Mouse (Mus musculus): ENCODE measurements at regions not wholly inside any gene's neighbourhood (a gene's known extent, or its start where the extent isn't known, plus 50 kb on each side); places are given as distances from the start of the nearest gene placed in this dataset.
A peak's percentile ranks its signal among the peaks of the same experiment; 100 is the strongest.
"Not testable (repeated sequence)": the region's sequence is repeated elsewhere in the genome, so short reads cannot be mapped to it uniquely, and the experiment has no call there.

- WGBS, result 89% methylated on average over 5 of the region's 5 CpGs
- Histone ChIP-seq H3K4me1 (ENCODE audit: control insufficient read depth, insufficient read depth, low read length) (no peaks in the 10 kb centered on the region), H3K36me3 (ENCODE audit: control insufficient read depth, insufficient read depth, low read length) (no peaks in the 10 kb centered on the region), H3K27ac (ENCODE audit: low read depth, low read length) (no peak overlapping the region), H3K9me3 (ENCODE audit: control insufficient read depth, low read length) (no peaks in the 10 kb centered on the region), H3K4me3 (ENCODE audit: low read depth, low read length) (no peak overlapping the region), H3K27me3 (ENCODE audit: control insufficient read depth, insufficient read depth, low read length) (no peaks in the 10 kb centered on the region), H3K9ac (ENCODE audit: low read length) (no peak overlapping the region), H3K4me2 (no peak overlapping the region)
- DNase-seq (ENCODE audit: low spot score, missing footprints) (no peak), ATAC-seq (ENCODE audit: low FRiP score) (no peak)
Observed at GRCm38 (mm10) chr12:106327351-106327750, 317.3 kb downstream of the Vrk1 start.

- 82% methylated on average over 9 of the region's 9 CpGs for WGBS
- Histone ChIP-seq H3K27ac (ENCODE audit: low read depth, low read length) (no peak overlapping the region), H3K36me3 (ENCODE audit: control insufficient read depth, insufficient read depth, low read length) (no peaks in the 10 kb centered on the region), H3K4me1 (ENCODE audit: control insufficient read depth, insufficient read depth, low read length) (no peaks in the 10 kb centered on the region), H3K27me3 (ENCODE audit: control insufficient read depth, insufficient read depth, low read length) (no peaks in the 10 kb centered on the region), H3K9me3 (ENCODE audit: control insufficient read depth, low read length) (no peaks in the 10 kb centered on the region), H3K4me2 (no peak overlapping the region), H3K9ac (ENCODE audit: low read length) (no peak overlapping the region), H3K4me3 (ENCODE audit: low read depth, low read length) (no peak overlapping the region)
- DNase-seq (ENCODE audit: low spot score, missing footprints), result no peak
- no peak for ATAC-seq (ENCODE audit: low FRiP score)
Observed at GRCm38 (mm10) chr12:106357867-106358266, 347.8 kb downstream of the Vrk1 start.

GRCm38 (mm10) chr12:106361646-106362045 lies 351.6 kb downstream of the Vrk1 start:
- DNase-seq (ENCODE audit: low spot score, missing footprints); H3K4me2 ChIP-seq; H3K9me3 ChIP-seq (ENCODE audit: control insufficient read depth, low read length); H3K9ac ChIP-seq (ENCODE audit: low read length); H3K27me3 ChIP-seq (ENCODE audit: control insufficient read depth, insufficient read depth, low read length); H3K27ac ChIP-seq (ENCODE audit: low read depth, low read length); H3K36me3 ChIP-seq (ENCODE audit: control insufficient read depth, insufficient read depth, low read length); H3K4me1 ChIP-seq (ENCODE audit: control insufficient read depth, insufficient read depth, low read length); H3K4me3 ChIP-seq (ENCODE audit: low read depth, low read length); ATAC-seq (ENCODE audit: low FRiP score): not testable (repeated sequence)
- WGBS, result 91% methylated on average over 7 of the region's 7 CpGs

- H3K9me3 ChIP-seq (ENCODE audit: control insufficient read depth, low read length), result no peaks in the 10 kb centered on the region
- H3K9ac ChIP-seq (ENCODE audit: low read length), result no peak overlapping the region
- no peak overlapping the region for H3K27ac ChIP-seq (ENCODE audit: low read depth, low read length)
- no peaks in the 10 kb centered on the region for H3K27me3 ChIP-seq (ENCODE audit: control insufficient read depth, insufficient read depth, low read length)
- H3K4me1 ChIP-seq (ENCODE audit: control insufficient read depth, insufficient read depth, low read length), result peaks cover 7% of the 10 kb centered on the region
- no peak overlapping the region for H3K4me2 ChIP-seq
- H3K36me3 ChIP-seq (ENCODE audit: control insufficient read depth, insufficient read depth, low read length), result no peaks in the 10 kb centered on the region
- H3K4me3 ChIP-seq (ENCODE audit: low read depth, low read length), result no peak overlapping the region
- DNase-seq (ENCODE audit: low spot score, missing footprints) (no peak), ATAC-seq (ENCODE audit: low FRiP score) (no peak)
- 74% methylated on average over 12 of the region's 12 CpGs for WGBS
Observed at GRCm38 (mm10) chr12:106374840-106375375, 364.9 kb downstream of the Vrk1 start.

GRCm38 (mm10) chr12:106375886-106376285 lies 365.9 kb downstream of the Vrk1 start:
- Histone ChIP-seq H3K36me3 (ENCODE audit: control insufficient read depth, insufficient read depth, low read length) (no peaks in the 10 kb centered on the region), H3K27me3 (ENCODE audit: control insufficient read depth, insufficient read depth, low read length) (no peaks in the 10 kb centered on the region), H3K9me3 (ENCODE audit: control insufficient read depth, low read length) (no peaks in the 10 kb centered on the region), H3K27ac (ENCODE audit: low read depth, low read length) (no peak overlapping the region), H3K4me3 (ENCODE audit: low read depth, low read length) (no peak overlapping the region), H3K4me1 (ENCODE audit: control insufficient read depth, insufficient read depth, low read length) (peaks cover 7% of the 10 kb centered on the region), H3K9ac (ENCODE audit: low read length) (no peak overlapping the region), H3K4me2 (no peak overlapping the region)
- DNase-seq (ENCODE audit: low spot score, missing footprints), result no peak
- no peak for ATAC-seq (ENCODE audit: low FRiP score)
- WGBS, result 93% methylated on average over 13 of the region's 13 CpGs

GRCm38 (mm10) chr12:106376783-106377182 lies 366.8 kb downstream of the Vrk1 start:
- H3K4me1 ChIP-seq (ENCODE audit: control insufficient read depth, insufficient read depth, low read length), result peaks cover 7% of the 10 kb centered on the region
- no peaks in the 10 kb centered on the region for H3K9me3 ChIP-seq (ENCODE audit: control insufficient read depth, low read length)
- no peak overlapping the region for H3K9ac ChIP-seq (ENCODE audit: low read length)
- no peak overlapping the region; the same call in 1 of the 2 replicates for H3K27ac ChIP-seq (ENCODE audit: low read depth, low read length)
- no peaks in the 10 kb centered on the region for H3K36me3 ChIP-seq (ENCODE audit: control insufficient read depth, insufficient read depth, low read length)
- no peak overlapping the region for H3K4me3 ChIP-seq (ENCODE audit: low read depth, low read length)
- ATAC-seq (ENCODE audit: low FRiP score) (no peak), DNase-seq (ENCODE audit: low spot score, missing footprints) (no peak)
- 85% methylated on average over 12 of the region's 12 CpGs for WGBS
- H3K4me2 ChIP-seq, result no peak overlapping the region
- H3K27me3 ChIP-seq (ENCODE audit: control insufficient read depth, insufficient read depth, low read length), result no peaks in the 10 kb centered on the region

GRCm38 (mm10) chr12:106377281-106377680 lies 367.3 kb downstream of the Vrk1 start:
- no peak overlapping the region for H3K4me3 ChIP-seq (ENCODE audit: low read depth, low read length)
- no peak overlapping the region for H3K9ac ChIP-seq (ENCODE audit: low read length)
- H3K4me2 ChIP-seq, result no peak overlapping the region
- ATAC-seq (ENCODE audit: low FRiP score) (no peak), DNase-seq (ENCODE audit: low spot score, missing footprints) (no peak)
- no peaks in the 10 kb centered on the region for H3K9me3 ChIP-seq (ENCODE audit: control insufficient read depth, low read length)
- H3K4me1 ChIP-seq (ENCODE audit: control insufficient read depth, insufficient read depth, low read length), result peaks cover 7% of the 10 kb centered on the region
- no peaks in the 10 kb centered on the region for H3K36me3 ChIP-seq (ENCODE audit: control insufficient read depth, insufficient read depth, low read length)
- no peak overlapping the region for H3K27ac ChIP-seq (ENCODE audit: low read depth, low read length)
- 90% methylated on average over 1 of the region's 1 CpGs for WGBS
- H3K27me3 ChIP-seq (ENCODE audit: control insufficient read depth, insufficient read depth, low read length), result no peaks in the 10 kb centered on the region

GRCm38 (mm10) chr12:106377761-106378160 lies 367.7 kb downstream of the Vrk1 start:
- Histone ChIP-seq H3K4me1 (ENCODE audit: control insufficient read depth, insufficient read depth, low read length) (peaks cover 7% of the 10 kb centered on the region), H3K36me3 (ENCODE audit: control insufficient read depth, insufficient read depth, low read length) (no peaks in the 10 kb centered on the region), H3K4me3 (ENCODE audit: low read depth, low read length) (no peak overlapping the region), H3K9ac (ENCODE audit: low read length) (no peak overlapping the region), H3K27me3 (ENCODE audit: control insufficient read depth, insufficient read depth, low read length) (no peaks in the 10 kb centered on the region), H3K4me2 (no peak overlapping the region), H3K27ac (ENCODE audit: low read depth, low read length) (no peak overlapping the region), H3K9me3 (ENCODE audit: control insufficient read depth, low read length) (no peaks in the 10 kb centered on the region)
- 72% methylated on average over 5 of the region's 5 CpGs for WGBS
- DNase-seq (ENCODE audit: low spot score, missing footprints) (no peak), ATAC-seq (ENCODE audit: low FRiP score) (no peak)

GRCm38 (mm10) chr12:106378303-106379075 lies 368.5 kb downstream of the Vrk1 start:
- Histone ChIP-seq H3K4me3 (ENCODE audit: low read depth, low read length) (peak overlapping the region; percentile 30), H3K9ac (ENCODE audit: low read length) (peak overlapping the region; percentile 59), H3K4me2 (peak overlapping the region; percentile 68), H3K9me3 (ENCODE audit: control insufficient read depth, low read length) (no peaks in the 10 kb centered on the region), H3K4me1 (ENCODE audit: control insufficient read depth, insufficient read depth, low read length) (peaks cover 7% of the 10 kb centered on the region), H3K27ac (ENCODE audit: low read depth, low read length) (no peak overlapping the region), H3K27me3 (ENCODE audit: control insufficient read depth, insufficient read depth, low read length) (no peaks in the 10 kb centered on the region), H3K36me3 (ENCODE audit: control insufficient read depth, insufficient read depth, low read length) (no peaks in the 10 kb centered on the region)
- WGBS, result 15% methylated on average over 19 of the region's 19 CpGs
- ATAC-seq (ENCODE audit: low FRiP score) (peak; percentile 45), DNase-seq (ENCODE audit: low spot score, missing footprints) (no peak)
